Mouse (Mus musculus) limb, embryonic 15.5 days (tissue): Measurements from ENCODE around the gene Efnb1. TPM values are rescaled to one million over a fixed set of nuclear protein-coding genes. Genes with fewer than 3 reads are reported as not detected.

ENCODE experiments used
- ATAC-seq: fragments of 200-750 bp; cut with Nextera tagmentation; 2 replicates; pipeline ENCODE4 v1.8.0; 2017; ENCODE audit warnings: low read depth, moderate TSS enrichment; ENCODE audit not compliant: insufficient number of reproducible peaks, low FRiP score, low TSS enrichment
- H3K27ac ChIP-seq: fragments of 300-500 bp; sonication (generic); 2 replicates; pipeline ENCODE4 v1.5.1; 2015; ENCODE audit warnings: moderate library complexity, mild to moderate bottlenecking, inconsistent platforms
- H3K27me3 ChIP-seq: fragments of 300-500 bp; sonication (generic); 2 replicates; pipeline ENCODE4 v1.6.1; 2015; ENCODE audit warnings: inconsistent platforms
- H3K36me3 ChIP-seq: fragments of 300-500 bp; sonication (generic); 2 replicates; pipeline ENCODE4 v1.6.1; 2015; ENCODE audit warnings: inconsistent platforms
- H3K4me1 ChIP-seq: fragments of 300-500 bp; sonication (generic); 2 replicates; pipeline ENCODE4 v1.6.1; 2015; ENCODE audit warnings: inconsistent platforms
- H3K4me2 ChIP-seq: fragments of 300-500 bp; sonication (generic); 2 replicates; pipeline ENCODE4 v1.6.1; 2015; ENCODE audit warnings: mild to moderate bottlenecking, inconsistent platforms
- H3K4me3 ChIP-seq: fragments of 300-500 bp; sonication (generic); 2 replicates; pipeline ENCODE4 v1.5.1; 2015; ENCODE audit warnings: mild to moderate bottlenecking, inconsistent platforms
- H3K9ac ChIP-seq: fragments of 300-500 bp; sonication (generic); 2 replicates; pipeline ENCODE4 v1.6.1; 2015; ENCODE audit warnings: inconsistent platforms
- H3K9me3 ChIP-seq: fragments of 300-500 bp; sonication (generic); 2 replicates; pipeline ENCODE4 v1.6.1; 2016; ENCODE audit warnings: inconsistent platforms
- WGBS: fragments of 180-500 bp; shearing (Covaris S2); methylation state at CpG from one replicate; pipeline ENCODE4 v1.1.7; 2015; 5-methylcytosine and 5-hydroxymethylcytosine counted together
- polyA plus RNA-seq: library from polyadenylated mRNA; unstranded; fragments of >200 nt; fragmentation: Nextera tagmentation; extraction: Ambion mirVana; gene quantifications from 2 replicates; pipeline ENCODE4 v1.2.1, GENCODE M21; 2015

Gene Efnb1
- polyA plus RNA-seq, 1 experiment from 2014 or later: 36.8 TPM

DNA sequence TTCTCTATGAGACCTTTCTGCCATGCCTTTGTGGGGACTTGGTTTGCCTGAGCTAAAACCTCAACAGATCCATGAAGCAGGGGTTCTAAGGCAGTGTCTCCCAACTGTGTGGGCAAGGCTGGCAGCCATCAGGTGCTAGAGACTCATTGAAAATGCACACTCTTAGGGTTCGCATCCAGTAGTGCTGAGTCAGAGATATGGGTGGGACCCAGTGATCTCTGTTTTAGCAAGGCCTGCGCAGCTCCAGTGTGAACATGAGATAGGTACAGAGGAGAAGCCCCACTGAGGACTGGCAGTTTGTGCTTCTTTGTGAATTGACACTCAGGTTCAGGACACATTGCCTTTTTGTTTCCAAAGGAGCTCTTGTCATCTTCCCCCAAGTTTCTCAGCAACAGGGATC lies 28.2 kb downstream of the Efnb1 start:
- Histone ChIP-seq H3K36me3 (no peaks in the 10 kb centered on the region), H3K9me3 (no peaks in the 10 kb centered on the region), H3K4me2 (no peak overlapping the region), H3K4me1 (no peaks in the 10 kb centered on the region), H3K27me3 (peaks cover 25% of the 10 kb centered on the region; the same call in 1 of the 2 replicates), H3K9ac (no peak overlapping the region), H3K4me3 (no peak overlapping the region), H3K27ac (no peak overlapping the region)
- ATAC-seq: no peak
- whole genome bisulfite sequencing: 74% methylated on average over 2 of the region's 2 CpGs

DNA sequence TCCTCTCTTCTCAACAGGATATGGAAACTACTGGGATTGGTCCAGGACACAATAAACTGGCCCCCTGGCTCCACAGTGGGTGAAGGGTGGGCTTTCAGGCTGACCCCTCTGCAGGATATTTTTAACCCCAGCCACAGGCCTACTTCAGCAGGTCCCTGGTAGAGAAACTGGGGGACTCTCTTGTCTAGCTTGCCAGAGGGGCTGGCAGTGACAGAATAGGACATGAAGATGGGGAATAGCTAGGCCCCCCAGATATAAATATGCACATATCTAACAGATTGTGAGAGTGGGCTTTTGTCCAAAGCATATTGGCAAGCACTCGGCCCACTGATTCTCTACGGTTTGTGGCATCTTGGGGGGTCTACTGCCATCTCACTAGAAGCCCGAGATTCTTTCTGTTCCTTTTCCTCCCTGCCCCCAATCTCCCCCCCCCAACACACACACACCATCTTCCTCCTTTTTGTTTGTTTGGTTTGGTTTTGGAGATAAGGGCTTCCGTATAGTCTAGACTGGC lies 29.0 kb downstream of the Efnb1 start:
- peaks cover 28% of the 10 kb centered on the region; the same call in 1 of the 2 replicates for H3K27me3 ChIP-seq
- H3K36me3 ChIP-seq: no peaks in the 10 kb centered on the region
- H3K27ac ChIP-seq: no peak overlapping the region
- no peaks in the 10 kb centered on the region for H3K9me3 ChIP-seq
- H3K4me2 ChIP-seq: no peak overlapping the region
- H3K9ac ChIP-seq: no peak overlapping the region
- no peak overlapping the region for H3K4me3 ChIP-seq
- no peak for ATAC-seq
- 67% methylated on average over 4 of the region's 4 CpGs for WGBS
- H3K4me1 ChIP-seq: no peaks in the 10 kb centered on the region

DNA sequence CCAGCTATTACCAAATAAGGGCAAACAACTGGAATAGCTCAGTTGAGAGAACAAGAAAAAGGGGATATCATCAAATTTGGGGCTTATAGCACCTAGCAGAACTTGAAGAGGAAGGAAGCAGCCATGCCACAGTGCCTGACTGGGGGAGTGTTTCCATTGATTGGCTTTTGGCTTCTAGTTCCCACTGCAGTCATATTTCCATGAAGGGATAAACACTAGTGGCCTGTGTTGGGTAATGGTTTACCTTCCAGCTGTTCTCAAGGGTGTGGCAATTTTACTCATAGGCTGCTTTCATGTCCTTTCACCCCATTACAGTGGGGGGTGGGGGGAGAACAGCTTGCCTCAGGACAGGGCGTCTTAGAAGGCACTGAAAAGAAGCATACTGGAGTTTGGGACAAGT lies 31.1 kb downstream of the Efnb1 start:
- H3K36me3 ChIP-seq: no peaks in the 10 kb centered on the region
- ATAC-seq: no peak
- H3K27ac ChIP-seq: no peak overlapping the region
- no peak overlapping the region for H3K9ac ChIP-seq
- H3K9me3 ChIP-seq: no peaks in the 10 kb centered on the region
- no peak overlapping the region for H3K4me2 ChIP-seq
- no peaks in the 10 kb centered on the region for H3K4me1 ChIP-seq
- no peak overlapping the region for H3K4me3 ChIP-seq
- peaks cover 37% of the 10 kb centered on the region; the same call in 1 of the 2 replicates for H3K27me3 ChIP-seq
- 69% methylated on average over 1 of the region's 1 CpGs for WGBS

DNA sequence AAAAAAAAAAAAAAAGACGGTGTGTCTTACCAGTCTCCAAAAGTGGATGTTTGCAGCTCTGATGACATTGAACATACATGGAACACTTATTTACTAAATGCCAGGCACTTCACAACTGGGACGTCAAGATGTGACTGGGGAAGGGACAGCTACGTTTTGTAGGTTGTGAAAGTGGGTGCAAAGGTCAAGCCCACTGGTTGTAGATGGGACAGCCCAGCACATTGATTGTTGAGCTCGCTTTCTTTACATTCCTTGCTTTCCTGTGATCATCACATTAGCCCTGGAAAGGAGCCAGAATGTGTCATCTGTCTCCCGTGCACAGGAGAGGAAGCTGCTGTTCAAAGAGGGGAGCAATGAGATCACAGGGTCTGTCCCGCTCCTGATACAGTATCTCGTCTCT lies 31.6 kb downstream of the Efnb1 start:
- Histone ChIP-seq H3K27ac (no peak overlapping the region), H3K36me3 (no peaks in the 10 kb centered on the region), H3K9ac (no peak overlapping the region), H3K4me3 (no peak overlapping the region), H3K27me3 (peaks cover 41% of the 10 kb centered on the region; the same call in 1 of the 2 replicates), H3K4me1 (peaks cover 4% of the 10 kb centered on the region; the same call in 1 of the 2 replicates), H3K4me2 (no peak overlapping the region), H3K9me3 (no peaks in the 10 kb centered on the region)
- WGBS: 66% methylated on average over 7 of the region's 7 CpGs
- ATAC-seq: no peak

DNA sequence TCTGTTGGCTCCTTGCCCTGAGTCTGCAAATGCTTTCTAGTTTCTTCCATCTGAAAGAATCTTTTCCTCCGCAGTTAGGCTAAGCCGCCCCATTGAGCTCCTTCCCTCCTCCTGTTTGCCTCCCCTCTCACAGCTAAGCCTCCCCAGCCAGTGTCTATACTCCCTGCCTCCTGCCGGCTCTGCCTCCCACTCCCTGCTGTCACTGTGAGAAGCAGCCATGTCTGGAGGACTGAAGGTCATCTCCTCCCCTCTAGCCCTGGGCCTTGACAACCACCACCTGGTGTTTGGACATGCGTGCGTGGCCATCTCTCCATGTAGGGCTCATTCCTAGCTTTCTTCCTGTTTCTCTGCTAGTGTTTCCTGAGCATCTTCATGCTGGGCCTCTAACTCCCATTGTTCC lies 36.4 kb downstream of the Efnb1 start:
- WGBS: 60% methylated on average over 5 of the region's 5 CpGs
- H3K27ac ChIP-seq: no peak overlapping the region
- no peak for ATAC-seq

DNA sequence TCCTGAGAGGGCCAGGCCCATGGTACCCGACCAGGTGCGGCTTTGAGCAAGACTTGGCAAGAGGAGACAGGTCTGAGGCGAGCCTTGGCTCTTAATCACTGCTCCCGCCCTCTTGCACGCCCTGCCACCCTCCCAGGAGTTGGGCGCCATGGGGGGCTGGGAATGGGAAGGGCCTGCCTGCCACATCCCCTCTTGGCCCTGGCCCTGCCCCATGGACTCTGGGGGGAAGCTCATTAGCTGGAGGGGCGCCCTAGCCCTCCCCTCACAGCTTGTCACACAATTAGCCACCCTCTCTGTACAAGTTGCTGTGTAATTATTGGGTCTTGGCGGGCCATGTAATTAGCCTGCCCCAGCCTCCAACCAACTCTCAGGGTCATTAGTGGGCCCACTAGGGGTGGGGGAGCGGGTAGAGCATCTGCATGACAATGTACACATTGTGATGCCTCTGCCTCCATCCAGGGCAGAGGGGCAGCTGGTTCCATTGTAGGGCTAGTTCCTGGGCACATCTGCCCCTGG lies 49.2 kb downstream of the Efnb1 start:
- H3K27ac ChIP-seq: no peak overlapping the region
- peaks cover 58% of the 10 kb centered on the region for H3K27me3 ChIP-seq
- H3K36me3 ChIP-seq: no peaks in the 10 kb centered on the region
- H3K9ac ChIP-seq: no peak overlapping the region
- ATAC-seq: no peak
- no peak overlapping the region for H3K4me2 ChIP-seq
- H3K4me3 ChIP-seq: no peak overlapping the region
- H3K9me3 ChIP-seq: no peaks in the 10 kb centered on the region
- H3K4me1 ChIP-seq: peaks cover 4% of the 10 kb centered on the region; the same call in 1 of the 2 replicates
- 44% methylated on average over 9 of the region's 9 CpGs for WGBS

More for the DNA sequence above, 36.4 kb downstream of the Efnb1 start:
- Histone ChIP-seq H3K4me2 (no peak overlapping the region), H3K9ac (no peak overlapping the region), H3K36me3 (no peaks in the 10 kb centered on the region), H3K9me3 (no peaks in the 10 kb centered on the region), H3K4me3 (no peak overlapping the region), H3K27me3 (peaks cover 45% of the 10 kb centered on the region; the same call in 1 of the 2 replicates), H3K4me1 (peaks cover 4% of the 10 kb centered on the region; the same call in 1 of the 2 replicates)

DNA sequence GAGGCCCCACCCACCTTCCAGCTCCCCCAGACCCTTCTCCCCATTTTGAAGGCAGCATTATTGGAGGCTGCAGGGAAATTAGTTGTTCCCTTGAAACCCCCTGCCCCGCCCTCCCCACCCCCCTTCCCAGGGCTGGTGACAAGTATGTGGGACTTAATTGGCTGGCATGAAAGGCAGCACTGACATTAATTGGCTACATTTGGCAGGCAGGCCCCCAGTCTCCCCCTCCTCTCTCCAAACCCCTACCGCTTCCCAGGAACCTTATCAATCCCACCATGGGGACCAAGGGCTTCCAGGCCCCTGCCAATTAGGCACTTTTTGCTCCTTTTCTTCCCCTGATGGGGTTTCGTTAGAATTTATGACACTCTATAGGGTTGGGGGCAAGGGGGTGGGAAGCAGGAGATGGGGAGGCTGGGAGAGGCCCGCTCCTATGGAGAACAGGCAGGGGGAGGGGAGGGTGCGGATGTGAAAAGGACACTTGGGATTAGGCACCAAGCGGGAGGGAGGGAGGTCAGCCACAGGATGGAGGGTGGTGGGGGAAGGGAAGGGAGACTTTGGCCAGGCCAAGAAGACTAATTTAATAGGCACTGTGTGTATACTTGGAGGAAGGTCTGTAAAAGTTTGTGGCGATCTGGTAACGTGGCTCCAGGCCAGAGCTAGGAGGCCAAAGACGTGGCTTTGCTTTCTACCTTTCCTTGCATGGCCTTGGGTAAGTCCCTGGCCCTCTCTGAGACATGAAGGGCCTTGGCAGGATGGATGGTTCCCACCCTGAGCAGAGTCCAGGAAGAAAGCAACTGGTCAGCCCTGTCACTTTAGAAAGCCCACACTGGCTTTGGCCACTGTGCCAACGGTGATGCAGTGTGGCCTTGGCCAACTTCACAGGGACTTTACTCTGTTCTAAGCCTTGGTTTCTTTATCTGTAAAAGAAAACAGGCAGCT lies 50.8 kb downstream of the Efnb1 start:
- Histone ChIP-seq H3K9me3 (no peaks in the 10 kb centered on the region), H3K4me1 (peaks cover 4% of the 10 kb centered on the region; the same call in 1 of the 2 replicates), H3K4me3 (no peak overlapping the region), H3K9ac (no peak overlapping the region), H3K36me3 (no peaks in the 10 kb centered on the region), H3K27me3 (peaks cover 57% of the 10 kb centered on the region), H3K27ac (no peak overlapping the region), H3K4me2 (no peak overlapping the region)
- 41% methylated on average over 10 of the region's 10 CpGs for WGBS
- no peak for ATAC-seq

DNA sequence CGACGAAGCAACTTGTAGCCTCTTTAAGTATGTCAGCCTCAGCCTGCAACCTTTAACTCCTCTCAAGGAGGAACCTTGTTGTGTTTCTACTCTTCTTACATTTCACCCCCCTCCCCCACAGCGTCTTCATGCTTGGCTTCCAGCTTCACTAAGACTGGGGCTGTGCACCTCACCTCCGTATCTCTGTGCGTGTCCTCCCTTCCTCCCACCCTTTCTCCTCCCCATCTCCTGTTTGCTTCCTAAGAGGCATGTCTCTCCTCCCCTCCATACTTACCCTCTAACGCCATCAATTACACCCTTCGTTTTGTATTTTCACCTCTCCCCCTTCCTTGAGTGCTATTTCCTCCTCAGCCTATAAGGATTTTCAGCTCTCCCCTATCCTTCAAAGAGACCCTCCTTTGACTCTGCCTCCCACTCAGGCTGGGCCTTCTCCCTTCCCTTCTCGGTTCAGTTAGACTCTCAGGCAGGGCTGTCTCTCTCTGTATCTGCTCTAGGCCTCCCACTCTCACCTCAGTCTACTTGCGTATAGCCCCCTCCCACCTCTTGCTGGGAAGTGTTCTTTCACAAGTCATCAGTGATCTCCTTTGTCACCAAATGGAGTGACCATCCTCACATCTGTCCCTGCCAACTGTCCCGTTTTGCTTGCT lies 55.6 kb downstream of the Efnb1 start:
- Histone ChIP-seq H3K36me3 (no peaks in the 10 kb centered on the region), H3K4me3 (no peak overlapping the region), H3K27me3 (peaks cover 47% of the 10 kb centered on the region), H3K27ac (no peak overlapping the region), H3K4me1 (peaks cover under 1% of the 10 kb centered on the region; the same call in 1 of the 2 replicates), H3K9ac (no peak overlapping the region), H3K9me3 (no peaks in the 10 kb centered on the region), H3K4me2 (no peak overlapping the region)
- no peak for ATAC-seq
- WGBS: 67% methylated on average over 10 of the region's 10 CpGs

DNA sequence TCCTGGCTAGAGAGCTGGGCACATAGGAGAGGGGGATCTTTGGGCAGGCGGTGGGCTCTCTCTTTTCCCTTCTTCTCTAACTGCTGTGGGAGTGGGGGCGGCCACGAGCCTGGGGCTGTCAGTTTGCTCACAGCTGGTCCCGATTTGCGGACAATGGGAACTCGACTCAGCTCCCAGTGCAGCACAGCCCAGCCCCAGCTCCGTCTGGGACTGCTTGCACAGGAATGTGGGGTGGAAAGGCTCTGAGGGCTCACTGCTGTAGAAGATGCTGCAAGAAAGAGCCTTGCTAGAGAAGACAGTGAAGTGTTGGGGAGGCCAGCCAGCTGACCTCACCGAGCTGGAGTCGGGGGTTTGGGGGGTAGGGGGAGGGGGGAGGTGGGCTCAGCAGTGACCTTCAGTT lies 61.0 kb downstream of the Efnb1 start:
- H3K4me3 ChIP-seq: no peak overlapping the region
- H3K27me3 ChIP-seq: peaks cover 48% of the 10 kb centered on the region
- H3K9me3 ChIP-seq: no peaks in the 10 kb centered on the region
- no peak overlapping the region for H3K4me2 ChIP-seq
- 32% methylated on average over 9 of the region's 9 CpGs for WGBS
- no peak overlapping the region for H3K27ac ChIP-seq
- H3K4me1 ChIP-seq: peaks cover 25% of the 10 kb centered on the region
- no peak overlapping the region for H3K9ac ChIP-seq
- no peaks in the 10 kb centered on the region for H3K36me3 ChIP-seq
- no peak for ATAC-seq

DNA sequence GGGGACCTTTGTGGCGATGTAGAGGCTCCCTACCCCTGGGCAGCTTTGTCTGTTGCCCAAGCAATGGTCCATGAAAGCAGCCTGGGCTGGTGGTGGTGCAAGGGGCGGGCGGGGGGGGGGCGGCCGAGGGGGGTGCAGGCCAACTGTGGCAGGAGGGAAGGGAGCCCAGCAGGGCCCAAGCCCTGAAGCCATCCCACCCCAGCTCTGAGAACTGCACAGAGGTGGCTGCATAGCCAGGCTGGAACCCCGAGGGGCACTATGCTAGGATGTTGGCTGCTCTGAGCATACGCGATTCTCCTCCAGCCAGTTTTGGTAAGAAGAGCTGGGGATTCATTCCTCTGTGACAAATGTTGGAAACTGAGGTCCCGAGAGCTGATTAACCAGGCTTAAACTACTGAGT lies 62.6 kb downstream of the Efnb1 start:
- Histone ChIP-seq H3K4me2 (peak overlapping the region; percentile 41), H3K4me1 (peaks cover 25% of the 10 kb centered on the region), H3K27me3 (peaks cover 45% of the 10 kb centered on the region), H3K9ac (no peak overlapping the region), H3K27ac (peak overlapping the region; percentile 71), H3K36me3 (no peaks in the 10 kb centered on the region), H3K9me3 (no peaks in the 10 kb centered on the region), H3K4me3 (peak overlapping the region; percentile 23)
- 52% methylated on average over 7 of the region's 9 CpGs for WGBS
- ATAC-seq: no peak
